Mouse (Mus musculus) ES-Bruce4 (cell line): ENCODE data around the gene Nmur1. TPM values are rescaled to one million over a fixed set of nuclear protein-coding genes. Genes with fewer than 3 reads are reported as not detected.

Experiments
- H3K27ac ChIP-seq: 2 replicates; pipeline ENCODE4 v1.5.1; 2012; ENCODE audit warnings: low read length, inconsistent platforms; ENCODE audit not compliant: insufficient read depth
- H3K27me3 ChIP-seq: 2 replicates; pipeline ENCODE4 v1.6.1; 2012; ENCODE audit warnings: mild to moderate bottlenecking, low read length, inconsistent platforms; ENCODE audit not compliant: control insufficient read depth, poor library complexity, insufficient read depth, severe bottlenecking
- H3K36me3 ChIP-seq: 2 replicates; pipeline ENCODE4 v1.6.1; 2012; ENCODE audit warnings: inconsistent platforms, mild to moderate bottlenecking, low read length, moderate library complexity; ENCODE audit not compliant: control insufficient read depth, poor library complexity, insufficient read depth, severe bottlenecking
- H3K4me1 ChIP-seq: one replicate; pipeline ENCODE4 v1.8.1; 2011; ENCODE audit warnings: low read length; ENCODE audit not compliant: control insufficient read depth, insufficient read depth
- H3K4me3 ChIP-seq: 2 replicates; pipeline ENCODE4 v1.5.1; 2011; ENCODE audit warnings: low read depth, mild to moderate bottlenecking, low read length
- H3K9ac ChIP-seq: 2 replicates; pipeline ENCODE4 v1.6.1; 2012; ENCODE audit warnings: low read depth, mild to moderate bottlenecking, inconsistent platforms; ENCODE audit not compliant: poor library complexity, severe bottlenecking
- H3K9me3 ChIP-seq: replicated peaks from 2 replicates; pipeline ENCODE4 v1.6.1; 2012; ENCODE audit warnings: mild to moderate bottlenecking, low read length, inconsistent platforms; ENCODE audit not compliant: control insufficient read depth, poor library complexity, insufficient read depth, severe bottlenecking
- CTCF ChIP-seq: IDR thresholded peaks from one replicate; pipeline ENCODE4 v1.8.1; 2011; ENCODE audit warnings: low read depth, low read length
- EP300 ChIP-seq: IDR thresholded peaks from 2 replicates; pipeline ENCODE4 v1.6.1; 2011; ENCODE audit warnings: low read depth, low read length; ENCODE audit not compliant: insufficient read depth
- POLR2A ChIP-seq: IDR thresholded peaks from one replicate; pipeline ENCODE4 v1.8.1; 2011; ENCODE audit warnings: low read length; ENCODE audit not compliant: insufficient read depth
- polyA plus RNA-seq: library from polyadenylated mRNA; stranded (reverse); fragments of >200 nt; gene quantifications from 2 replicates; pipeline ENCODE4 v1.2.4, GENCODE M21; 2011; ENCODE audit warnings: low read depth; ENCODE audit not compliant: missing spikeins, insufficient read depth, insufficient read length

Gene Nmur1
- polyA plus RNA-seq, 1 experiment, result not detected

- no peak overlapping the region for H3K4me3 ChIP-seq
- TF ChIP-seq EP300, result no peak
- TF ChIP-seq CTCF, result peak; percentile 66
- H3K9ac ChIP-seq, result no peak overlapping the region
- peaks cover 2% of the 10 kb centered on the region for H3K4me1 ChIP-seq
- no peaks in the 10 kb centered on the region for H3K9me3 ChIP-seq
- no peaks in the 10 kb centered on the region for H3K27me3 ChIP-seq
- H3K27ac ChIP-seq, result no peak overlapping the region
- no peaks in the 10 kb centered on the region for H3K36me3 ChIP-seq
Measured at GRCm38 (mm10) chr1:86430056-86430455, 4.0 kb upstream of the Nmur1 start.

- H3K9ac ChIP-seq, result peak overlapping the region; percentile 20; the same call in 1 of the 2 replicates
- H3K4me1 ChIP-seq, result peaks cover 7% of the 10 kb centered on the region
- TF ChIP-seq CTCF (no peak), EP300 (0 out of 2 replicates have a peak, but pooled peaks have one; percentile 10)
- H3K27me3 ChIP-seq, result no peaks in the 10 kb centered on the region
- H3K9me3 ChIP-seq, result no peaks in the 10 kb centered on the region
- H3K27ac ChIP-seq, result no peak overlapping the region
- no peaks in the 10 kb centered on the region for H3K36me3 ChIP-seq
- no peak overlapping the region for H3K4me3 ChIP-seq
Measured at GRCm38 (mm10) chr1:86424835-86425547, 1.0 kb downstream of the Nmur1 start.

GRCm38 (mm10) chr1:86424336-86424735, 1.7 kb downstream of the Nmur1 start:
- H3K27me3 ChIP-seq, result no peaks in the 10 kb centered on the region
- TF ChIP-seq POLR2A, result no peak
- TF ChIP-seq CTCF, result no peak
- TF ChIP-seq EP300, result no peak
- H3K4me1 ChIP-seq, result peaks cover 7% of the 10 kb centered on the region
- no peaks in the 10 kb centered on the region for H3K9me3 ChIP-seq
- no peak overlapping the region for H3K4me3 ChIP-seq
- H3K27ac ChIP-seq, result no peak overlapping the region
- H3K36me3 ChIP-seq, result no peaks in the 10 kb centered on the region
- no peak overlapping the region for H3K9ac ChIP-seq

GRCm38 (mm10) chr1:86423879-86424278, 2.1 kb downstream of the Nmur1 start:
- Histone ChIP-seq H3K27me3 (no peaks in the 10 kb centered on the region), H3K36me3 (no peaks in the 10 kb centered on the region), H3K4me3 (no peak overlapping the region), H3K27ac (no peak overlapping the region), H3K9me3 (no peaks in the 10 kb centered on the region), H3K4me1 (peaks cover 7% of the 10 kb centered on the region), H3K9ac (no peak overlapping the region)
- no peak for TF ChIP-seq POLR2A
- TF ChIP-seq EP300, result no peak

GRCm38 (mm10) chr1:86421007-86421406, 5.0 kb downstream of the Nmur1 start:
- Histone ChIP-seq H3K27ac (no peak overlapping the region), H3K9me3 (no peaks in the 10 kb centered on the region), H3K27me3 (no peaks in the 10 kb centered on the region), H3K4me3 (no peak overlapping the region), H3K36me3 (no peaks in the 10 kb centered on the region), H3K9ac (0 out of 2 replicates have a peak overlapping the region, but pooled peaks have one; percentile 1), H3K4me1 (peaks cover 7% of the 10 kb centered on the region)
- TF ChIP-seq CTCF (no peak), POLR2A (no peak), EP300 (no peak)

GRCm38 (mm10) chr1:86416321-86416720, 9.7 kb downstream of the Nmur1 start:
- H3K4me1 ChIP-seq, result peaks cover 1% of the 10 kb centered on the region
- H3K27ac ChIP-seq, result no peak overlapping the region
- no peaks in the 10 kb centered on the region for H3K9me3 ChIP-seq
- no peak overlapping the region for H3K4me3 ChIP-seq
- no peak overlapping the region for H3K9ac ChIP-seq
- H3K36me3 ChIP-seq, result no peaks in the 10 kb centered on the region
- TF ChIP-seq EP300 (no peak), CTCF (no peak), POLR2A (no peak)
- no peaks in the 10 kb centered on the region for H3K27me3 ChIP-seq
